Mouse (Mus musculus) CH12.LX (cell line): Measurements from ENCODE around the gene Irak4. TPM values are rescaled to one million over a fixed set of nuclear protein-coding genes. Genes with fewer than 3 reads are reported as not detected.

ENCODE experiments used
- DNase-seq: peaks from one replicate; pipeline ENCODE4 v3.0.0-alpha.2; 2013; ENCODE audit errors: extremely low read depth
- H3K27ac ChIP-seq: 2 replicates; pipeline ENCODE4 v1.5.1; 2012; ENCODE audit warnings: low read depth, mild to moderate bottlenecking, control low read depth, moderate library complexity; ENCODE audit not compliant: insufficient read depth
- H3K27me3 ChIP-seq: replicated peaks from 2 replicates; pipeline ENCODE3; 2012; ENCODE audit warnings: inconsistent platforms
- H3K36me3 ChIP-seq, 2 experiments: replicated peaks in 1 of 2; 2 replicates each; pipeline versions ENCODE3 to v1.6.1; 2012; ENCODE audit warnings: inconsistent platforms in 1 of 2, low read length in 1 of 2, mild to moderate bottlenecking in 1 of 2, mixed read lengths in 1 of 2, moderate library complexity in 1 of 2; ENCODE audit not compliant: control insufficient read depth in 1 of 2, insufficient read depth in 1 of 2
- H3K4me1 ChIP-seq, 2 experiments: 2 replicates each; pipeline ENCODE4 v1.6.1; 2012; ENCODE audit warnings: inconsistent platforms in 1 of 2, moderate library complexity in 1 of 2; ENCODE audit not compliant: insufficient read depth in 2 of 2, control insufficient read depth in 1 of 2
- H3K4me2 ChIP-seq: 2 replicates; pipeline ENCODE4 v1.6.1; 2012; ENCODE audit warnings: low read depth, mild to moderate bottlenecking, control low read depth; ENCODE audit not compliant: poor library complexity, insufficient read depth, severe bottlenecking
- H3K4me3 ChIP-seq, 3 experiments: fragments of 150-350 bp in 1 of 3; sonication (generic) in 1 of 3; replicated peaks in 1 of 3; 2 replicates each; pipeline versions ENCODE3 to v1.5.1; 2011 to 2012; ENCODE audit warnings: low read depth in 2 of 3, low read length in 2 of 3, mild to moderate bottlenecking in 2 of 3, moderate library complexity in 2 of 3, control low read depth in 1 of 3, improper control_type of control experiment in 1 of 3, inconsistent platforms in 1 of 3, mixed read lengths in 1 of 3; ENCODE audit not compliant: poor library complexity in 1 of 3
- H3K79me2 ChIP-seq: replicated peaks from 2 replicates; pipeline ENCODE4 v1.6.1; 2012; ENCODE audit warnings: mild to moderate bottlenecking, moderate library complexity; ENCODE audit not compliant: control insufficient read depth, poor library complexity, insufficient read depth, severe bottlenecking; ENCODE audit errors: extremely low read depth
- H3K9ac ChIP-seq: 2 replicates; pipeline ENCODE4 v1.6.1; 2012; ENCODE audit warnings: low read depth, mild to moderate bottlenecking, control low read depth, moderate library complexity; ENCODE audit not compliant: insufficient read depth
- H3K9me3 ChIP-seq: replicated peaks from 2 replicates; pipeline ENCODE3; 2012; ENCODE audit warnings: low read length, inconsistent platforms, mixed read lengths
- BHLHE40 ChIP-seq: IDR thresholded peaks from 2 replicates; pipeline ENCODE4 v1.6.1; 2011; ENCODE audit warnings: mild to moderate bottlenecking, low read depth, low read length, improper control_type of control experiment
- CHD1 ChIP-seq: IDR thresholded peaks from 2 replicates; pipeline ENCODE4 v1.6.1; 2012; ENCODE audit warnings: low read depth, low read length, improper control_type of control experiment, inconsistent platforms
- CTCF ChIP-seq, 2 experiments: IDR thresholded peaks in 1 of 2; conservative IDR thresholded peaks in 1 of 2; 2 replicates each; pipeline ENCODE4 v1.5.1; 2011 to 2012; ENCODE audit warnings: low read depth in 2 of 2, low read length in 2 of 2, improper control_type of control experiment in 1 of 2, inconsistent platforms in 1 of 2, mild to moderate bottlenecking in 1 of 2, moderate library complexity in 1 of 2
- E2F4 ChIP-seq: IDR thresholded peaks from 2 replicates; pipeline ENCODE4 v1.6.1; 2011; ENCODE audit warnings: low read depth, low read length, improper control_type of control experiment; ENCODE audit not compliant: insufficient replicate concordance
- ELF1 ChIP-seq: IDR thresholded peaks from 2 replicates; pipeline ENCODE4 v1.6.1; 2014; ENCODE audit warnings: low read depth, mild to moderate bottlenecking, inconsistent platforms, low read length, improper control_type of control experiment
- EP300 ChIP-seq: IDR thresholded peaks from 2 replicates; pipeline ENCODE4 v1.6.1; 2011; ENCODE audit warnings: low read length, improper control_type of control experiment
- GABPA ChIP-seq: IDR thresholded peaks from 2 replicates; pipeline ENCODE4 v1.6.1; 2012; ENCODE audit warnings: low read depth, low read length, improper control_type of control experiment, inconsistent platforms; ENCODE audit not compliant: insufficient replicate concordance
- IRF4 ChIP-seq: IDR thresholded peaks from 2 replicates; pipeline ENCODE4 v1.6.1; 2014; ENCODE audit warnings: low read depth, mild to moderate bottlenecking, inconsistent platforms, low read length, improper control_type of control experiment
- JUND ChIP-seq: conservative IDR thresholded peaks from 2 replicates; pipeline ENCODE4 v1.6.1; 2011; ENCODE audit warnings: low read depth, low read length, improper control_type of control experiment
- KAT2A ChIP-seq: IDR thresholded peaks from 2 replicates; pipeline ENCODE4 v1.6.1; 2012; ENCODE audit warnings: low read length, improper control_type of control experiment, inconsistent platforms; ENCODE audit not compliant: insufficient replicate concordance
- MAX ChIP-seq: IDR thresholded peaks from 2 replicates; pipeline ENCODE4 v1.6.1; 2011; ENCODE audit warnings: low read length, improper control_type of control experiment
- MXI1 ChIP-seq: IDR thresholded peaks from 2 replicates; pipeline ENCODE4 v1.6.1; 2011; ENCODE audit warnings: mild to moderate bottlenecking, low read depth, low read length, improper control_type of control experiment
- PAX5 ChIP-seq: IDR thresholded peaks from 2 replicates; pipeline ENCODE4 v1.6.1; 2012; ENCODE audit warnings: low read length, inconsistent platforms, mixed read lengths
- POLR2AphosphoS2 ChIP-seq: IDR thresholded peaks from 2 replicates; pipeline ENCODE4 v1.6.1; 2011; ENCODE audit warnings: low read depth, low read length, improper control_type of control experiment
- RAD21 ChIP-seq: IDR thresholded peaks from 2 replicates; pipeline ENCODE4 v1.6.1; 2011; ENCODE audit warnings: low read depth, mild to moderate bottlenecking, low read length, improper control_type of control experiment, moderate library complexity
- RCOR1 ChIP-seq: conservative IDR thresholded peaks from 2 replicates; pipeline ENCODE4 v1.6.1; 2012; ENCODE audit warnings: low read depth, mild to moderate bottlenecking, inconsistent platforms, low read length, improper control_type of control experiment
- SMC3 ChIP-seq: IDR thresholded peaks from 2 replicates; pipeline ENCODE4 v1.6.1; 2011; ENCODE audit warnings: low read depth, low read length, improper control_type of control experiment
- ZKSCAN1 ChIP-seq: IDR thresholded peaks from 2 replicates; pipeline ENCODE4 v1.6.1; 2012; ENCODE audit warnings: low read depth, inconsistent platforms, low read length, improper control_type of control experiment, borderline replicate concordance
- ZNF384 ChIP-seq: IDR thresholded peaks from 2 replicates; pipeline ENCODE4 v1.6.1; 2012; ENCODE audit warnings: low read depth, low read length, improper control_type of control experiment, inconsistent platforms
- dilution Hi-C: fragments of 300-500 bp; cut with MboI; formaldehyde crosslinking; loops from 2 replicates; pipeline ENCODE4 v1.14.3; 2020; ENCODE audit warnings: low sequenced_read_pairs; ENCODE audit not compliant: extremely low pct_unique_long_range_greater_than_20kb, extremely low pct_ligation_motif_present
- in situ Hi-C: fragments of 300-500 bp; cut with MboI; formaldehyde crosslinking; loops from 3 replicates; pipeline ENCODE4 v1.14.3; 2019; ENCODE audit warnings: low sequenced_read_pairs, low pct_ligation_motif_present, low pct_unique_long_range_greater_than_20kb, mixed read lengths
- polyA plus RNA-seq: library from polyadenylated mRNA; unstranded; fragments of >175 nt; gene quantifications from 2 replicates; pipeline ENCODE4 v1.2.1, GENCODE M21; 2012; ENCODE audit warnings: low read depth; ENCODE audit not compliant: insufficient read length
- total RNA-seq, 2 experiments: library from RNA; depleted of rRNA; stranded (reverse); fragments of 300-350 nt in 1 of 2; fragments of >200 nt in 1 of 2; gene quantifications; 2 replicates each; pipeline ENCODE4 v1.2.3; 2012 to 2014

Irak4 gene
- total and polyA plus RNA-seq, 3 experiments = 7.6 to 15.3 (median 14.4) TPM

GRCm38 (mm10) chr15:94495936-94496335, 47.5 kb upstream of the Irak4 start:
- H3K27ac ChIP-seq = no peak overlapping the region
- no peak overlapping the region for H3K9ac ChIP-seq
- no peaks in the 10 kb centered on the region for H3K4me1 ChIP-seq
- dilution Hi-C loops (no loop called here), in situ Hi-C loops (no loop called here)
- no peak overlapping the region for H3K4me3 ChIP-seq
- no peaks in the 10 kb centered on the region for H3K79me2 ChIP-seq
- DNase-seq = no peak
- no peak overlapping the region for H3K4me2 ChIP-seq
- H3K27me3 ChIP-seq = no peaks in the 10 kb centered on the region
- peaks cover 5% of the 10 kb centered on the region for H3K9me3 ChIP-seq
- no peak for TF ChIP-seq SMC3
- TF ChIP-seq PAX5 = no peak
- no peak for TF ChIP-seq ZKSCAN1
- TF ChIP-seq CHD1 = no peak
- TF ChIP-seq EP300 = no peak
- no peak for TF ChIP-seq BHLHE40
- no peak for TF ChIP-seq MXI1
- peak in 1 of 2 experiments; percentile 33; a peak in 2 of 4 replicates for TF ChIP-seq CTCF (conservative IDR thresholded peaks at IDR 0.05 in 1 of 2, IDR thresholded peaks at IDR 0.05 in 1 of 2; ENCODE audit: low read depth in 2 of 2, low read length in 2 of 2)
- H3K36me3 ChIP-seq = no peaks in the 10 kb centered on the region

- Histone ChIP-seq H3K27ac (no peak overlapping the region), H3K4me1 (no peaks in the 10 kb centered on the region), H3K4me3 (no peak overlapping the region), H3K9me3 (no peaks in the 10 kb centered on the region), H3K27me3 (no peaks in the 10 kb centered on the region), H3K9ac (no peak overlapping the region), H3K79me2 (no peaks in the 10 kb centered on the region), H3K36me3 (no peaks in the 10 kb centered on the region), H3K4me2 (no peak overlapping the region)
- dilution Hi-C loops = no loop called here
- DNase-seq = no peak
- TF ChIP-seq PAX5 = no peak
- no peak for TF ChIP-seq CTCF (conservative IDR thresholded peaks at IDR 0.05 in 1 of 2, IDR thresholded peaks at IDR 0.05 in 1 of 2; ENCODE audit: low read depth in 2 of 2, low read length in 2 of 2)
- TF ChIP-seq POLR2AphosphoS2 = no peak
- TF ChIP-seq ELF1 = no peak
- no peak for TF ChIP-seq BHLHE40
- TF ChIP-seq ZNF384 = no peak
- TF ChIP-seq RAD21 = no peak
- TF ChIP-seq E2F4 = no peak
- TF ChIP-seq IRF4 = no peak
- TF ChIP-seq KAT2A = no peak
- TF ChIP-seq JUND = no peak
- no peak for TF ChIP-seq EP300
- no peak for TF ChIP-seq RCOR1
- no peak for TF ChIP-seq MAX
- TF ChIP-seq GABPA = no peak
- in situ Hi-C loops = no loop called here
These were observed 44.2 kb upstream of the Irak4 start for GRCm38 (mm10) chr15:94499260-94499659.
